Mouse (Mus musculus) heart, embryonic 11.5 days (tissue): ENCODE measurements around the gene Abr. TPM values are rescaled to one million over a fixed set of nuclear protein-coding genes. Genes with fewer than 3 reads are reported as not detected.

Experiments used
- ATAC-seq: fragments of 200-750 bp; cut with Nextera tagmentation; replicated peaks from 2 replicates; pipeline ENCODE4 v1.8.0; 2017; ENCODE audit warnings: moderate library complexity; ENCODE audit not compliant: insufficient number of reproducible peaks, low FRiP score, low TSS enrichment
- H3K27ac ChIP-seq: fragments of 300-500 bp; sonication (generic); 2 replicates; pipeline ENCODE4 v1.5.1; 2014; ENCODE audit warnings: mild to moderate bottlenecking, low read depth, low read length
- H3K27me3 ChIP-seq: fragments of 300-500 bp; sonication (generic); 2 replicates; pipeline ENCODE4 v1.6.1; 2014; ENCODE audit warnings: mild to moderate bottlenecking, low read length, mixed read lengths; ENCODE audit not compliant: control insufficient read depth, insufficient read depth
- H3K36me3 ChIP-seq: fragments of 300-500 bp; sonication (generic); 2 replicates; pipeline ENCODE4 v1.6.1; 2014; ENCODE audit warnings: mild to moderate bottlenecking, low read length, moderate library complexity, mixed read lengths; ENCODE audit not compliant: control insufficient read depth, insufficient read depth
- H3K4me1 ChIP-seq: fragments of 300-500 bp; sonication (generic); 2 replicates; pipeline ENCODE4 v1.6.1; 2014; ENCODE audit warnings: low read length; ENCODE audit not compliant: control insufficient read depth, insufficient read depth
- H3K4me2 ChIP-seq: fragments of 300-500 bp; sonication (generic); 2 replicates; pipeline ENCODE4 v1.6.1; 2014; ENCODE audit warnings: mild to moderate bottlenecking, moderate library complexity
- H3K4me3 ChIP-seq: fragments of 300-500 bp; sonication (generic); 2 replicates; pipeline ENCODE4 v1.5.1; 2014; ENCODE audit warnings: low read depth, low read length
- H3K9ac ChIP-seq: fragments of 300-500 bp; sonication (generic); 2 replicates; pipeline ENCODE4 v1.6.1; 2014; ENCODE audit warnings: mild to moderate bottlenecking, low read depth, low read length, moderate library complexity
- H3K9me3 ChIP-seq: fragments of 300-500 bp; sonication (generic); replicated peaks from 2 replicates; pipeline ENCODE4 v1.6.1; 2016; ENCODE audit warnings: low read length; ENCODE audit not compliant: control insufficient read depth
- WGBS: fragments of 180-500 bp; shearing (Covaris S2); extraction: QIAGEN DNeasy Blood & Tissue Kit; methylation state at CpG from one replicate; pipeline ENCODE4 v1.1.7; 2014; ENCODE audit not compliant: insufficient replicate concordance; 5-methylcytosine and 5-hydroxymethylcytosine counted together
- polyA plus RNA-seq: library from polyadenylated mRNA; unstranded; fragments of >200 nt; fragmentation: Nextera tagmentation; extraction: Ambion mirVana; gene quantifications from 2 replicates; pipeline ENCODE4 v1.2.1, GENCODE M21; 2014

The Abr gene
- polyA plus RNA-seq, 1 experiment from 2014 or later: 22.9 TPM

GRCm38 (mm10) chr11:76509751-76510723, 112.1 kb downstream of the Abr start:
- Histone ChIP-seq H3K9ac (no peak overlapping the region), H3K4me3 (no peak overlapping the region), H3K27me3 (no peaks in the 10 kb centered on the region), H3K36me3 (no peaks in the 10 kb centered on the region), H3K27ac (no peak overlapping the region), H3K4me2 (no peak overlapping the region), H3K9me3 (no peaks in the 10 kb centered on the region), H3K4me1 (peaks cover 9% of the 10 kb centered on the region)
- ATAC-seq: no peak
- WGBS: 67% methylated on average over 13 of the region's 13 CpGs

- H3K9ac ChIP-seq: no peak overlapping the region
- no peaks in the 10 kb centered on the region for H3K36me3 ChIP-seq
- peaks cover 12% of the 10 kb centered on the region for H3K4me1 ChIP-seq
- ATAC-seq: no peak
- H3K27me3 ChIP-seq: no peaks in the 10 kb centered on the region
- H3K4me2 ChIP-seq: no peak overlapping the region
- H3K4me3 ChIP-seq: no peak overlapping the region
- no peak overlapping the region for H3K27ac ChIP-seq
- H3K9me3 ChIP-seq: no peaks in the 10 kb centered on the region
- WGBS: 85% methylated on average over 32 of the region's 32 CpGs
These were observed 113.1 kb downstream of the Abr start for GRCm38 (mm10) chr11:76508831-76509595.

GRCm38 (mm10) chr11:76508125-76508524, 114.0 kb downstream of the Abr start:
- Histone ChIP-seq H3K4me2 (no peak overlapping the region), H3K27me3 (no peaks in the 10 kb centered on the region), H3K4me3 (no peak overlapping the region), H3K4me1 (peaks cover 19% of the 10 kb centered on the region), H3K9me3 (no peaks in the 10 kb centered on the region), H3K9ac (no peak overlapping the region), H3K27ac (no peak overlapping the region), H3K36me3 (no peaks in the 10 kb centered on the region)
- no peak for ATAC-seq
- 86% methylated on average over 4 of the region's 4 CpGs for WGBS

GRCm38 (mm10) chr11:76507302-76508124, 114.6 kb downstream of the Abr start:
- H3K4me1 ChIP-seq: peaks cover 22% of the 10 kb centered on the region
- no peak overlapping the region for H3K27ac ChIP-seq
- H3K27me3 ChIP-seq: no peaks in the 10 kb centered on the region
- no peak for ATAC-seq
- no peak overlapping the region for H3K9ac ChIP-seq
- no peaks in the 10 kb centered on the region for H3K9me3 ChIP-seq
- H3K4me2 ChIP-seq: no peak overlapping the region
- no peak overlapping the region for H3K4me3 ChIP-seq
- 74% methylated on average over 8 of the region's 8 CpGs for WGBS
- no peaks in the 10 kb centered on the region for H3K36me3 ChIP-seq

- Histone ChIP-seq H3K27ac (no peak overlapping the region), H3K27me3 (no peaks in the 10 kb centered on the region), H3K4me1 (peaks cover 22% of the 10 kb centered on the region), H3K4me3 (no peak overlapping the region), H3K36me3 (no peaks in the 10 kb centered on the region), H3K9ac (no peak overlapping the region), H3K4me2 (no peak overlapping the region), H3K9me3 (no peaks in the 10 kb centered on the region)
- ATAC-seq: no peak
- WGBS: 84% methylated on average over 5 of the region's 5 CpGs
These were observed 115.4 kb downstream of the Abr start for GRCm38 (mm10) chr11:76506514-76507228.

GRCm38 (mm10) chr11:76505106-76505505, 117.0 kb downstream of the Abr start:
- no peak overlapping the region for H3K4me2 ChIP-seq
- peaks cover 22% of the 10 kb centered on the region for H3K4me1 ChIP-seq
- no peak overlapping the region for H3K9ac ChIP-seq
- H3K27ac ChIP-seq: no peak overlapping the region
- H3K36me3 ChIP-seq: no peaks in the 10 kb centered on the region
- H3K27me3 ChIP-seq: no peaks in the 10 kb centered on the region
- no peak for ATAC-seq
- no peaks in the 10 kb centered on the region for H3K9me3 ChIP-seq
- H3K4me3 ChIP-seq: no peak overlapping the region
- 96% methylated on average over 1 of the region's 1 CpGs for WGBS

GRCm38 (mm10) chr11:76504058-76504457, 118.1 kb downstream of the Abr start:
- 45% methylated on average over 5 of the region's 5 CpGs for WGBS
- no peak overlapping the region for H3K4me2 ChIP-seq
- no peak for ATAC-seq
- H3K9me3 ChIP-seq: no peaks in the 10 kb centered on the region
- H3K4me3 ChIP-seq: no peak overlapping the region
- H3K27me3 ChIP-seq: no peaks in the 10 kb centered on the region
- H3K9ac ChIP-seq: no peak overlapping the region
- no peaks in the 10 kb centered on the region for H3K36me3 ChIP-seq
- H3K27ac ChIP-seq: no peak overlapping the region
- H3K4me1 ChIP-seq: peaks cover 32% of the 10 kb centered on the region

- H3K4me3 ChIP-seq: no peak overlapping the region
- no peak overlapping the region for H3K9ac ChIP-seq
- H3K4me1 ChIP-seq: peaks cover 56% of the 10 kb centered on the region
- no peaks in the 10 kb centered on the region for H3K27me3 ChIP-seq
- no peak for ATAC-seq
- H3K36me3 ChIP-seq: no peaks in the 10 kb centered on the region
- H3K27ac ChIP-seq: no peak overlapping the region
- 6% methylated on average over 1 of the region's 1 CpGs for WGBS
- no peaks in the 10 kb centered on the region for H3K9me3 ChIP-seq
- no peak overlapping the region for H3K4me2 ChIP-seq
These were observed 122.1 kb downstream of the Abr start for GRCm38 (mm10) chr11:76499987-76500386.
